Mouse (Mus musculus): Measurements from ENCODE around the gene Matn4. TPM values are rescaled to one million over a fixed set of nuclear protein-coding genes. Genes with fewer than 3 reads are reported as not detected.

The Matn4 gene
- 362 and 495 TPM in 2 replicates for polyA plus RNA-seq (2012; rRNA removed)
- 30.2 and 39.9 TPM in 2 replicates for polyA plus RNA-seq (2014; fragmentation: Nextera tagmentation; extraction: Ambion mirVana)

DNA sequence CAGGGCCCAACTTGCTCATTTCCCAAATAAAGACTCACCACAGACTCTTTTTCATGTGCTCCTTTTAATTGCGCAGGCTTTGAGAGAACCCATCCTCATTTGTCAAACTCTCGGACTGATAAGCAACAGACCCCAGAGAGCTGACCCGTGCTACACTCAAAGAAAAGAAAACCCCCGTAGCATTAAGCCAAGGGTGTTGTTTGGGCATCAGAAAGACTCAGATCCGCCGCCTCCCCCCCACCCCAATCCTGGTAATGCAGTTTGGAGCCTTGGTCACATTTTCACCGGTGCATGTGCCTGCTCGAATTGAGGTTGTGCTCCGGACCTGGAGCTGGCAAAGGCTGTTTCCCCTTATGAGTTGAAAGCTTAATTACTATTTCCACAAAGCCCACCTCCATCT, at the start of gene Matn4:
Gene Matn4 (minus strand): TSS at position 101 of the 400 bp plus-strand sequence.
- ATAC-seq (ENCODE audit: low FRiP score, low read depth) (no peak), DNase-seq (ENCODE audit: low spot score) (no peak)
- peak within 1 kb of the TSS; percentile 79 for H3K27ac ChIP-seq (replicated peaks; ENCODE audit: low read depth, low read length)
- 9% methylated on average over 9 of the region's 9 CpGs for WGBS
- peak within 1 kb of the TSS; percentile 62 for H3K9ac ChIP-seq (ENCODE audit: low read depth, low read length, severe bottlenecking)
- no peaks in the 10 kb centered on the region for H3K9me3 ChIP-seq (ENCODE audit: control insufficient read depth, low read length)
- H3K36me3 ChIP-seq (ENCODE audit: control insufficient read depth, insufficient read depth, low read length) = no peaks in the 10 kb centered on the region
- H3K4me2 ChIP-seq (replicated peaks; ENCODE audit: low read depth, low read length, severe bottlenecking) = peak within 1 kb of the TSS; percentile 71
- no peak for TF ChIP-seq POLR2A (IDR thresholded peaks at IDR 0.05; ENCODE audit: borderline replicate concordance, extremely low read depth, insufficient read depth, insufficient read length)
- peaks cover 30% of the 10 kb centered on the region for H3K4me1 ChIP-seq (ENCODE audit: control insufficient read depth, insufficient read depth, low read length)
- peak within 1 kb of the TSS; percentile 42 for H3K4me3 ChIP-seq (replicated peaks; ENCODE audit: low read length)
- H3K27me3 ChIP-seq (ENCODE audit: control insufficient read depth, insufficient read depth, low read length) = peaks cover 88% of the 10 kb centered on the region

DNA sequence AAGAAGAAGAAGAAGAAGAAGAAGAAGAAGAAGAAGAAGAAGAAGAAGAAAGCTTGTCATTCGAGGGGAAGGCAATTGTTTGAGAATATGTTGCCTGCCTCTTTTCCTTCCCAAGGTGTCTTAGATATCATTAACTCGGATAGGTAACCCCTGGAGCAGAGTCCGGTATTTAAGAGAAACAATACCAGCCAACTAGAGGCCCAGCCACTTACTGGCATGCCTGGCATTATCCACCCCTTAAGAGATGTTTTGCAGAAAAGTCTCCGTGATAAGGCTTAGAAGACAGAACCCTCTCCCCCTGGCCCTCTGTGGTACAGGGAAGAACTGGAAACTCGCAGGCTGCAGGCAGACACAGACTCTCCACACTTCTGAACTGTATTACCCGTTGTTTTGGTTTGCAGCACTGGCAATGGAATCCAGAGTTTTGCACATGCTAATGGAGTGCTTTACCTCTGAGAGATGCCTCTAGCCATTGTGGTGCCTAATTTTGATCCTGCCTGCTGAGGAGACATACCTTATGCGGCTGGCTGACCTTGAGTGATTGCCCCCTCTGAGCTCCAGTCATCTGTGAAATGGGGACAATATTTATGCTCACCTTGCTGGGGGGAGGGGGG, 49.0 kb upstream of the Matn4 start:
- H3K4me2 ChIP-seq (replicated peaks; ENCODE audit: low read depth, low read length, severe bottlenecking) = no peak overlapping the region
- H3K4me3 ChIP-seq (replicated peaks; ENCODE audit: low read length) = no peak overlapping the region
- DNase-seq (ENCODE audit: low spot score) (no peak), ATAC-seq (ENCODE audit: low FRiP score, low read depth) (no peak)
- no peak overlapping the region for H3K9ac ChIP-seq (ENCODE audit: low read depth, low read length, severe bottlenecking)
- no peak for TF ChIP-seq POLR2A (IDR thresholded peaks at IDR 0.05; ENCODE audit: borderline replicate concordance, extremely low read depth, insufficient read depth, insufficient read length)
- H3K27me3 ChIP-seq (ENCODE audit: control insufficient read depth, insufficient read depth, low read length) = no peaks in the 10 kb centered on the region
- no peak overlapping the region for H3K27ac ChIP-seq (replicated peaks; ENCODE audit: low read depth, low read length)
- WGBS = 77% methylated on average over 7 of the region's 7 CpGs
- H3K9me3 ChIP-seq (ENCODE audit: control insufficient read depth, low read length) = no peaks in the 10 kb centered on the region
- peaks cover 33% of the 10 kb centered on the region for H3K4me1 ChIP-seq (ENCODE audit: control insufficient read depth, insufficient read depth, low read length)
- H3K36me3 ChIP-seq (ENCODE audit: control insufficient read depth, insufficient read depth, low read length) = no peaks in the 10 kb centered on the region

- Histone ChIP-seq H3K9ac (ENCODE audit: low read depth, low read length, severe bottlenecking) (no peak overlapping the region), H3K27me3 (ENCODE audit: control insufficient read depth, insufficient read depth, low read length) (no peaks in the 10 kb centered on the region), H3K4me3 (replicated peaks; ENCODE audit: low read length) (no peak overlapping the region), H3K4me2 (replicated peaks; ENCODE audit: low read depth, low read length, severe bottlenecking) (no peak overlapping the region), H3K27ac (replicated peaks; ENCODE audit: low read depth, low read length) (0 out of 2 replicates have a peak overlapping the region, but pooled peaks have one; percentile 40), H3K4me1 (ENCODE audit: control insufficient read depth, insufficient read depth, low read length) (peaks cover 34% of the 10 kb centered on the region), H3K9me3 (ENCODE audit: control insufficient read depth, low read length) (no peaks in the 10 kb centered on the region), H3K36me3 (ENCODE audit: control insufficient read depth, insufficient read depth, low read length) (no peaks in the 10 kb centered on the region)
- no peak for TF ChIP-seq POLR2A (IDR thresholded peaks at IDR 0.05; ENCODE audit: borderline replicate concordance, extremely low read depth, insufficient read depth, insufficient read length)
- DNase-seq (ENCODE audit: low spot score) = no peak
- WGBS = 80% methylated on average over 14 of the region's 14 CpGs
- ATAC-seq (ENCODE audit: low FRiP score, low read depth) = no peak
Measured at GRCm38 (mm10) chr2:164453047-164453757, 48.2 kb upstream of the Matn4 start.

GRCm38 (mm10) chr2:164452000-164452676, 47.2 kb upstream of the Matn4 start:
- H3K4me1 ChIP-seq (ENCODE audit: control insufficient read depth, insufficient read depth, low read length) = peaks cover 34% of the 10 kb centered on the region
- H3K4me2 ChIP-seq (replicated peaks; ENCODE audit: low read depth, low read length, severe bottlenecking) = peak overlapping the region; percentile 6; the same call in 1 of the 2 replicates
- peak; percentile 76 for ATAC-seq (ENCODE audit: low FRiP score, low read depth)
- no peak for TF ChIP-seq POLR2A (IDR thresholded peaks at IDR 0.05; ENCODE audit: borderline replicate concordance, extremely low read depth, insufficient read depth, insufficient read length)
- WGBS = 16% methylated on average over 10 of the region's 13 CpGs
- no peaks in the 10 kb centered on the region for H3K27me3 ChIP-seq (ENCODE audit: control insufficient read depth, insufficient read depth, low read length)
- H3K9ac ChIP-seq (ENCODE audit: low read depth, low read length, severe bottlenecking) = no peak overlapping the region
- H3K9me3 ChIP-seq (ENCODE audit: control insufficient read depth, low read length) = no peaks in the 10 kb centered on the region
- DNase-seq (ENCODE audit: low spot score) = peak; percentile 80
- no peak overlapping the region for H3K4me3 ChIP-seq (replicated peaks; ENCODE audit: low read length)
- H3K36me3 ChIP-seq (ENCODE audit: control insufficient read depth, insufficient read depth, low read length) = no peaks in the 10 kb centered on the region
- H3K27ac ChIP-seq (replicated peaks; ENCODE audit: low read depth, low read length) = peak overlapping the region; percentile 40

DNA sequence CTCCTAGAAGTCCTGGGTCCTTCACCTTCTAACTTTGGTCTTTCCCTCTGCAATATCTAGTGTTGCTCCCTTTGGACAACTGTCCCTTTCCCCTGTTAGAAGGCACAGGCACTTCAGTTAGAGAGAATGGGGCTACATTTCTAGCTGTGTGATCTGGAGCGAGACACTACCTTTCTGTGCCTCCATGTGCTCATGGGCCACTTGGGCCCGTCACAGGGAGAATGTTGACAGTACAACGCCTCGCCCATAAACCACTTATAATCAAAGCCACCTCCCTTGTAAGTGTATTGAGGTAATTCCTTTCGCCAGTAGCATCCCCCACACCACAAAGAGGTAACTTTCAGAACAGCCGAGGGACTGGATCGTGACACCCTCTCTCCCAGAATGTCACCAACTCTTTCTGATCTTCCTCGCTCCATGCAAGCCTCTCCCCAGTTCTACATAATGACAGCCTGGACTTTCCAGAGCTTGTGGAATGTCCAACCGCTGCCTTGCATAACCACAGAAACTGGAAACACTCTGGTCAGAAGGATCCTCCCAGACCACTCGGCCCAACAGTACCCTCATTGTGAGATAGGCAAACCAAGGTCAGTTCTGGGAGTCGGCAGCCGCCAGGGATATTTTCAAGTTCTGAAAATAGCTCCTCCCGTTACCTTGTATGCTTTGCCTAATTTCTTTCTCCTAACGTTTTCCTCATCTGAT, 44.5 kb upstream of the Matn4 start:
- DNase-seq (ENCODE audit: low spot score) (no peak), ATAC-seq (ENCODE audit: low FRiP score, low read depth) (no peak)
- Histone ChIP-seq H3K9me3 (ENCODE audit: control insufficient read depth, low read length) (no peaks in the 10 kb centered on the region), H3K36me3 (ENCODE audit: control insufficient read depth, insufficient read depth, low read length) (no peaks in the 10 kb centered on the region), H3K9ac (ENCODE audit: low read depth, low read length, severe bottlenecking) (no peak overlapping the region), H3K4me3 (replicated peaks; ENCODE audit: low read length) (no peak overlapping the region), H3K4me2 (replicated peaks; ENCODE audit: low read depth, low read length, severe bottlenecking) (no peak overlapping the region), H3K4me1 (ENCODE audit: control insufficient read depth, insufficient read depth, low read length) (peaks cover 19% of the 10 kb centered on the region), H3K27me3 (ENCODE audit: control insufficient read depth, insufficient read depth, low read length) (no peaks in the 10 kb centered on the region), H3K27ac (replicated peaks; ENCODE audit: low read depth, low read length) (0 out of 2 replicates have a peak overlapping the region, but pooled peaks have one; percentile 33)
- TF ChIP-seq POLR2A (IDR thresholded peaks at IDR 0.05; ENCODE audit: borderline replicate concordance, extremely low read depth, insufficient read depth, insufficient read length) = no peak
- 85% methylated on average over 14 of the region's 14 CpGs for WGBS

Measured in limb, embryonic 14.5 days (tissue).